Mouse (Mus musculus): ENCODE measurements at regions not wholly inside any gene's neighbourhood (a gene's known extent, or its start where the extent isn't known, plus 50 kb on each side); places are given as distances from the start of the nearest gene placed in this dataset.

- ATAC-seq (no peak), DNase-seq (ENCODE audit: low spot score) (no peak)
- TF ChIP-seq CTCF (IDR thresholded peaks at IDR 0.05; ENCODE audit: low read depth): no peak
- Histone ChIP-seq H3K9me3 (ENCODE audit: low read length) (no peaks in the 10 kb centered on the region), H3K27ac (no peak overlapping the region), H3K36me3 (ENCODE audit: insufficient read depth, low read length) (no peaks in the 10 kb centered on the region), H3K9ac (replicated peaks; ENCODE audit: low read length) (no peak overlapping the region), H3K4me1 (ENCODE audit: insufficient read depth, low read length) (no peaks in the 10 kb centered on the region), H3K4me3 (ENCODE audit: low read length) (no peak overlapping the region), H3K27me3 (ENCODE audit: insufficient read depth, low read length) (no peaks in the 10 kb centered on the region), H3K4me2 (ENCODE audit: low read depth, low read length) (no peak overlapping the region)
- 74% methylated on average over 14 of the region's 14 CpGs for WGBS
Observed at GRCm38 (mm10) chr10:43759186-43759905, 142.2 kb downstream of the Qrsl1 start.

DNA sequence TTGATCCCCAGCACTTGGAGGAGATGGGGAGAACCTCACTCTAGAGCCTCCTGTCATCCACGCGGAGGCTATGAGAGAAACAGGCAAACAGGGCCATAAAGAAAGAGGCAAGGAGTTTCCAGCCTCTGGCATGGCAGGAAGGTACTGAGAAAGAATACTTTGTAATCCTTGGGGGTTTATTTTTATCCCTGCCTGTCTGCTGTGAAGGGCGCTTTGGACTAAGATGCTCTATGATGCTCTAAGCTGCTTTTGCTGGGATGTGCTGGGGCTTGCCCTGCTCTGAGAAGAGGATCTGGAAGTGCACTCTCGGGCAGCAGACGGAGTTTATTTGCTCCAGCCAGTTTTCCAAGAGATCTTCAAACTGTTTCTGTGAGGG is 141.7 kb downstream of the Qrsl1 start:
- WGBS: 86% methylated on average over 5 of the region's 5 CpGs
- DNase-seq (ENCODE audit: low spot score): no peak

DNA sequence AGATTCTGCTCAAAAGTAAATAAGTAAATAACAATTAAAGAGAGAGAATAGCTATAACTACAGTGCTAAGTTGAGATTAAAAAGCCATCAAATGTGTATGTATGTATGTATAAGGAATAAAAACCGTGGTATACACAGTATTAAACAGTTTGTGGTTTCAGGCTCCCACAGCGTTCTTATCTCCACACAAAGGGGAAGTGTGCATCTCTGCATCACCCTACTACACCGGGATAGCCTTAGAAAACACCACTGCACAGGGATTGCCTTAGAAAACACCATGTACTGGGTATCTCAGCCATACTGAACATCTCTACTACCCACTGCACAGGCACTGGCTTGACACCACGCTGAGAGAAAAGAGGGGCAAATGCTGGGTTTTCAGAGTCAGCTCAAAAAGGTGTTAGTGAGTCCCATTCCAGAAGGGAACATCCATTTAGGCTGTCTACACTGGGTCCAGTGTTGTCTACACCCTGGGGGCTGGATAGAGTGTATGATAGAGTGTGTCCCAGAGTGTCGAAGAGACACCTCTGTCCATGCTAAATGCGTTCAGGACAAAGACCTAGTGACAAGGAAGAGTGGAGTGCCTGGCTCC is 139.5 kb downstream of the Qrsl1 start:
- H3K9ac ChIP-seq (replicated peaks; ENCODE audit: low read length): no peak overlapping the region
- WGBS: 83% methylated on average over 6 of the region's 6 CpGs
- no peak overlapping the region for H3K4me3 ChIP-seq (ENCODE audit: low read length)
- DNase-seq (ENCODE audit: low spot score) (no peak), ATAC-seq (no peak)
- no peaks in the 10 kb centered on the region for H3K36me3 ChIP-seq (ENCODE audit: insufficient read depth, low read length)
- no peak overlapping the region for H3K27ac ChIP-seq
- no peak for TF ChIP-seq CTCF (IDR thresholded peaks at IDR 0.05; ENCODE audit: low read depth)
- no peaks in the 10 kb centered on the region for H3K4me1 ChIP-seq (ENCODE audit: insufficient read depth, low read length)
- no peaks in the 10 kb centered on the region for H3K9me3 ChIP-seq (ENCODE audit: low read length)
- no peak overlapping the region for H3K4me2 ChIP-seq (ENCODE audit: low read depth, low read length)
- no peaks in the 10 kb centered on the region for H3K27me3 ChIP-seq (ENCODE audit: insufficient read depth, low read length)

More for the DNA sequence above, 141.7 kb downstream of the Qrsl1 start:
- no peak overlapping the region for H3K9ac ChIP-seq (replicated peaks; ENCODE audit: low read length)
- no peaks in the 10 kb centered on the region for H3K36me3 ChIP-seq (ENCODE audit: insufficient read depth, low read length)
- H3K27ac ChIP-seq: no peak overlapping the region
- H3K4me2 ChIP-seq (ENCODE audit: low read depth, low read length): no peak overlapping the region
- H3K27me3 ChIP-seq (ENCODE audit: insufficient read depth, low read length): no peaks in the 10 kb centered on the region
- no peaks in the 10 kb centered on the region for H3K4me1 ChIP-seq (ENCODE audit: insufficient read depth, low read length)
- ATAC-seq: no peak
- H3K4me3 ChIP-seq (ENCODE audit: low read length): no peak overlapping the region
- TF ChIP-seq CTCF (IDR thresholded peaks at IDR 0.05; ENCODE audit: low read depth): no peak
- no peaks in the 10 kb centered on the region for H3K9me3 ChIP-seq (ENCODE audit: low read length)

DNA sequence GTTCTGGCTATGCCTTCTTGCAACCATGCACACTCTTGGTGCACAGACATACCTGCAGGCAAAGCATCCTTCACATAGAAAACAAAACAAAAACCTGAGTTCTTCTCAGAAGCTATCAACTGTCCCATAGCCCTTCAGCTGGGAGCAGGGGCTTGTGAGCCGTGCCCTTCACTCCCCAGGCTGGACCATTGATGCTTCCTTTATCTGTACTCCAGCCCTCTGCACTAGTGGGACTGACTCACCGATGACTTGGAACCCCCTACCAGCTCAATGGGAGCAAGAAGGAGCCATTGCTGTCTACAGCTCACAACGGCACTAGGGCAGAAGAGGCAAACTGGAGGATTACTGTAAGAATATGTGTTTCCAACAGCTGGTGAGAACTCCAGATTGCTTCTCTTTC is 137.0 kb downstream of the Qrsl1 start:
- ATAC-seq (no peak), DNase-seq (ENCODE audit: low spot score) (no peak)
- Histone ChIP-seq H3K36me3 (ENCODE audit: insufficient read depth, low read length) (no peaks in the 10 kb centered on the region), H3K9ac (replicated peaks; ENCODE audit: low read length) (no peak overlapping the region), H3K4me2 (ENCODE audit: low read depth, low read length) (no peak overlapping the region), H3K9me3 (ENCODE audit: low read length) (no peaks in the 10 kb centered on the region), H3K27me3 (ENCODE audit: insufficient read depth, low read length) (no peaks in the 10 kb centered on the region), H3K4me1 (ENCODE audit: insufficient read depth, low read length) (no peaks in the 10 kb centered on the region), H3K4me3 (ENCODE audit: low read length) (no peak overlapping the region), H3K27ac (no peak overlapping the region)
- TF ChIP-seq CTCF (IDR thresholded peaks at IDR 0.05; ENCODE audit: low read depth): no peak
- WGBS: 90% methylated on average over 3 of the region's 3 CpGs

DNA sequence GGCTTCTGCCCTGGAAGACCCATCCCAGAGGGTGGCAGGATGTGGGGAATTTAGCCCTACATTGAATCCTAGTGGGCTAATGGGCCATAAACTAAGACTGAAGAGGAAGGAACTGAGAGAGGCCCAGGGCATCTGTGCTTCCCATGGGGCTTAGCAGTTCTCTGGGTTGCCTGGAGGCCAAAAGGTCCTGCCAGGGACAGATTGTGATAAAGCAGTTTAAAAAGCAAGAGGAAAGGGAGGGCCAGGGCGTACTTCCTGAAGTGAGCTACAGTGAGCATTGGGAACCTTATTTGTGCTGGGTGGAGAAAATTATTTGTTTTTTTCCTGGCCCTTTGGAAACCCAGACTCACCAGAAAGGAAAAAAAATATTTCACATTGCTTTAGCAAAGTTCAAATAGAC is 136.3 kb downstream of the Qrsl1 start:
- DNase-seq (ENCODE audit: low spot score): no peak
- Histone ChIP-seq H3K4me1 (ENCODE audit: insufficient read depth, low read length) (no peaks in the 10 kb centered on the region), H3K27ac (no peak overlapping the region), H3K4me3 (ENCODE audit: low read length) (no peak overlapping the region), H3K4me2 (ENCODE audit: low read depth, low read length) (no peak overlapping the region), H3K27me3 (ENCODE audit: insufficient read depth, low read length) (no peaks in the 10 kb centered on the region), H3K36me3 (ENCODE audit: insufficient read depth, low read length) (no peaks in the 10 kb centered on the region), H3K9me3 (ENCODE audit: low read length) (no peaks in the 10 kb centered on the region), H3K9ac (replicated peaks; ENCODE audit: low read length) (no peak overlapping the region)
- WGBS: 82% methylated on average over 1 of the region's 1 CpGs
- ATAC-seq: no peak
- TF ChIP-seq CTCF (IDR thresholded peaks at IDR 0.05; ENCODE audit: low read depth): no peak

DNA sequence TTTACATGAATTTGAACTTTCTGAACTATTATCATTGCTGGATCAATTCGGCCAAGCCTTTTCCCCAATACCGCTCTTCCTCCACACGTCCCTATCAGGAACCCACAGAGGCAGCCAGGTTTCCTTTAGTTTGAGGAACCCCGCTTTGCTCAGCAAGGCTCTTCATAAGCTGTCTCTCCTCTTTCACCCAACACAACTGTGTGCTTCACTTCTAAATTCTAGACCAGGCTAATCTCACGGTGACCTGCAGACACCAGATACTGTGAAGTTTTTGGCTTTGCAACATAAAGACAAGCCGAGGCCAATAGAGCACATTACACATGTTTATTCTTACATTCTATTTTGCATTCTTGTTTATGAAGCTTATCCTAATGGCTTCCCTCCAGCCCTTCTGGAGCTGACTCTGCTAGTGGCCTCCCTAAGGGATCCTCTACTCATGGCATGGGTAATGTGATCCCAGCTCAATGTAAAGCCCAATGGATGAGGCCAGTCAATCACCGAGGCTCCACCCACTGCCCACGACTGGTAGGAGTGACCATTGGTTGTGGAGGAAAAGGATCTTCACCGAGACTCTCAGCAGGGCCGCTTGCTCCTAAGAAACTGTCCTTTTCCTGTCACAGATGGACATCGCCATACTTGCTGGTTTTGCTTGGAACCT is 135.6 kb downstream of the Qrsl1 start:
- Histone ChIP-seq H3K27me3 (ENCODE audit: insufficient read depth, low read length) (no peaks in the 10 kb centered on the region), H3K27ac (no peak overlapping the region), H3K36me3 (ENCODE audit: insufficient read depth, low read length) (no peaks in the 10 kb centered on the region), H3K4me2 (ENCODE audit: low read depth, low read length) (no peak overlapping the region), H3K4me1 (ENCODE audit: insufficient read depth, low read length) (no peaks in the 10 kb centered on the region), H3K9ac (replicated peaks; ENCODE audit: low read length) (no peak overlapping the region), H3K9me3 (ENCODE audit: low read length) (no peaks in the 10 kb centered on the region), H3K4me3 (ENCODE audit: low read length) (no peak overlapping the region)
- TF ChIP-seq CTCF (IDR thresholded peaks at IDR 0.05; ENCODE audit: low read depth): no peak
- ATAC-seq: no peak
- DNase-seq (ENCODE audit: low spot score): no peak
- WGBS: 79% methylated on average over 11 of the region's 11 CpGs
